Mouse (Mus musculus) layer of hippocampus, adult 2 months (tissue): ENCODE data around the gene Ildr2. TPM values are rescaled to one million over a fixed set of nuclear protein-coding genes. Genes with fewer than 3 reads are reported as not detected.
A peak's percentile ranks its signal among the peaks of the same experiment; 100 is the strongest.

Experiments
- DNase-seq, 2 experiments: peaks; one replicate each; pipeline ENCODE4 v3.0.0; 2022; ENCODE audit warnings: low spot score in 2 of 2
- H3K27ac ChIP-seq: fragments of 200-600 bp; 2 replicates; pipeline ENCODE4 v1.8.1; 2022
- H3K4me3 ChIP-seq: fragments of 200-600 bp; 2 replicates; pipeline ENCODE4 v1.8.1; 2022; ENCODE audit warnings: mild to moderate bottlenecking
- CTCF ChIP-seq: fragments of 200-600 bp; conservative IDR thresholded peaks from 2 replicates; pipeline ENCODE4 v1.8.1; 2022; ENCODE audit warnings: antibody characterized with exemption, mild to moderate bottlenecking, moderate library complexity
- total RNA-seq, 2 experiments: library from RNA; stranded (reverse); gene quantifications; 2 replicates each; pipeline ENCODE4 v1.2.3; 2021

Ildr2 gene
- total RNA-seq, 2 experiments from 2014 or later: 71.5 to 73.6 TPM

DNA sequence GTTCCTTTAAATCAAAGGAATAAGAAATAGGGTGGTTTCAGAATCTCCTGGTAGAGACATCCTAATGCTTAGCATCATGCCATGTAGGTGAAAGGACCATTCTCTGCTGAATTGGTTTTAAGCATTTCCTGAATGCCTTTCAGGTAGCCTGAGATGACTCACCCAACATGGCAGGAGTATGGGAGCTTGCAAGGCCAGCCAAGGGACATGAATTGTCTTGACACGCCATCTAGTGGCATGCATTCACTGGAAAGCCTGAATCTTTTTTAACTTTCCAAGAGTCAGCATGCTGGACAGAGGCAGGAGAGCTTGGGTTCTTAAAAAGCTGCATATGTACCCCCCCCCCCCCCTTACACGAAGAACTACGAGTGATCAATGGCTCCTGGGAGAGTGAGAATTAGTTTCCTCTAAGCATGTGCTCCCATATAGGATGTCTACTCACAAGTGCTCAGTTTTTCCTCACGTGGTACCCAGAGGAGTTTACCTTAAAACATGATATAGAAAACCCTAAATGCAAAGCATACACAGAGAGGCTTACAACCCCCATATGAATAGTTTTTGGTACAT lies 65.3 kb downstream of the Ildr2 start:
- peak; percentile 64 to 78 for DNase-seq
- TF ChIP-seq CTCF: peak; percentile 80
- Histone ChIP-seq H3K27ac (no peak overlapping the region), H3K4me3 (no peak overlapping the region)

DNA sequence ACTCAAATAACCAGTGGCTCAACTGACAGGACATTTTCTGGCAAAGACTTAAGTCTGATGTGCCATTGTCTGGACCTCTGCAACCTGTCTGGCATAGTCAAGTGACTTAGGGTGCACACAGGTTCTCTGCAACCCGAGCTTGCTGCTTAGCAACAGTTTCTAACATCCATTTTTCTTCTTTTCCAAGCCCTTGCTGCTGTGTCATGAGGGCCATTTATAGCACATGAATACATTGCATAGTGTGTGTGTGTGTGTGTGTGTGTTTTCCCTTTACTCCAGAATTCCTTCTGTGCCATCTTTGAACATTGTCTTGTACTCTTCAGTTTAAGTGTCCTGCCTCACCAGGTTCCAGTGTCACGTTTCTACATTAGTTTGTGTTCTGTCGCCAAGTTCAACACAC lies 72.5 kb downstream of the Ildr2 start:
- no peak for TF ChIP-seq CTCF
- Histone ChIP-seq H3K27ac (no peak overlapping the region), H3K4me3 (no peak overlapping the region)
- no peak for DNase-seq

DNA sequence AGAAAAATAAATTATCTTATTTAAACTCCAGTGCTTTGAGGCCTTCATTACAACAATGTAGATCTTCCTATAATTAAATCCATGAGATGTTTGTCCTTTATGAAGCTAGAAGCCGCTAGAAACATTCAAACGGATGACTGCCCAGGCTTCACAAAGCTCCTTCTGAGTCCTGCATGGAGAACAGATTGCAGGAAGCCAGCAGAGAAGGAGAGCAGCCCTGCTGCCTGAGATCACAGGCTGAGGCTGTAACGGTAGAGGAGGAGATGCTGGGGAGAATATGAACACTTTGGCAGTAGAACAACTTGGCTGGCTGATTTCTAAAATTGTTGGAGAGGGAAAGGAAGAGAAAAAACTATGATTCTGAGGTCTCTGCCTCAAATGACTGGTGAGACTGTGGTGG lies 76.8 kb downstream of the Ildr2 start:
- TF ChIP-seq CTCF: no peak
- Histone ChIP-seq H3K4me3 (no peak overlapping the region), H3K27ac (peak overlapping the region; percentile 86)
- DNase-seq: peak in 1 of 2 experiments; percentile 41

DNA sequence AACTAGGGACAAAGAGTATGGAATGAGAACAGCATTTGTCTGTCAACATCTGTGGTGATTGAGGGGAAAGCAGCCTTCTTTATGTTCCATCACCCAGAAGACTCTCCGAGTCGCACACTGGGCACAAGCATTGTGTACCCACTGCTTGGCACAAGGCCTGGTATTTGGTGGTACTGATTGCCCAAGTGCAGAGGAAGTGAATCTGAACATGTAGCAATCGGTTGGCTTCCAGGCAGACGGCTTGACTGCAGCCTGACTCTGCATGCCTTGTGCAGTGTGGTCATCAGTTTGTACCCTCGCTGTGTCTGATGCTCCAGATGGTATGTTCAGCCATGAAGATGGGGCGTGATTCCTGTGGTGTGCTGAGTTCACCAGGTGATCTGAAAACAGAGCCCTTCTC lies 85.2 kb downstream of the Ildr2 start:
- Histone ChIP-seq H3K27ac (no peak overlapping the region), H3K4me3 (no peak overlapping the region)
- TF ChIP-seq CTCF: no peak
- peak in 1 of 2 experiments; percentile 7 for DNase-seq

DNA sequence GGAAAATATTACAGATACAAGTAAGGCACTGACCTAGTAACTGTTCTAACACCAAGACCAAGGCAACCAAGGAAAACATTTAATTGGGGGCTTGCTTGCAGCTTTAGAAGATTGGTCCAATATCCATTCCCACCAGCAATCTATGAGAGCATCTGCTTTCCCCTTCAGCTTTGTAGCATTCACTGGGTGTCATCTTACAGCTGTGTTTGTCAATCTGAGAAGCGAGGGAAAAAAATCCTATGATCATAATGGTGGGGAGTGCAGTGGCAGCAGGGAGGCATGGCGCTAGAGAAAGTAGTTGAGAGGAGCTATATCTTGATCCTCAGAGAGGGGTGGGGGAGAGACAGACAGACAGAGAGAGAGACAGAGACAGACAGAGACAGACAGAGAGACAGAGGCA lies 88.1 kb downstream of the Ildr2 start:
- H3K4me3 ChIP-seq: no peak overlapping the region
- no peak for DNase-seq
- H3K27ac ChIP-seq: no peak overlapping the region
- TF ChIP-seq CTCF: no peak

DNA sequence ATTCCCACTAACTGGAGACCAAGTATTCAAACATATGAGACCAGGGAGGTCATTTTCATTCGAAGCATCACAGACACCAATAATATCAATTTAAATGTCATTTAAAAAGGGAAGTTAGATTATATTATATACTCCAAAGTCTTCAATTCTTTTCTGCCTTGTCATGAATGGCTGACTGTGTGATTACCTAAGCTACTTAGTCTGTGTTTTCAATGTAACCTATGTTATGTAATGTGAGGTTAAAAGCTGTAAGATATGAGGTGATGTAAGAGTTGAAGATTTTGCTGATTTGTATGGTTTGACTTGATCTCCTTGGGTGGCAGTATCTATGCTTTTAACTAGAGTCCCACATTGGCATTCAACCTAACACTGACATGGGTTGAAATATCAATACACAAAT lies 88.6 kb downstream of the Ildr2 start:
- no peak overlapping the region for H3K27ac ChIP-seq
- no peak overlapping the region for H3K4me3 ChIP-seq
- DNase-seq: no peak
- no peak for TF ChIP-seq CTCF

DNA sequence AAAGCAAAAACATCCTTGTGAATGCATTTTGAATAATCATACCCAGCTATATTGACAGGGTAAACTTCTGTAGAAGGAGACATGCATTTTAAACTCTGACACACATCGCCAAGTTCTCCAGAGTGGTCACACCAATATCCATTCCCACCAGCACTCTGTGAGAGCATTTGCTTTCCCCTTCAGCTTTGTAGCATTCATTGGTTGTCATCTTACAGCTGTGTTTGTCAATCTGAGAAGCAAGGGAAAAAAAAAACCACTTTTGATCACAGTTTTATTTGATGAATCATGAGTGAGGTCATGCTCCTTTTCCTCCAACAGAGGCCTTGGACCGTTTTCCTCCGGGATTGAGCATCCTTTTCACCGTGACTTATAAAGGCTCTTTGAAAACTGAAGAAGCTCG lies 89.6 kb downstream of the Ildr2 start:
- no peak overlapping the region for H3K4me3 ChIP-seq
- TF ChIP-seq CTCF: no peak
- no peak overlapping the region for H3K27ac ChIP-seq
- no peak for DNase-seq

DNA sequence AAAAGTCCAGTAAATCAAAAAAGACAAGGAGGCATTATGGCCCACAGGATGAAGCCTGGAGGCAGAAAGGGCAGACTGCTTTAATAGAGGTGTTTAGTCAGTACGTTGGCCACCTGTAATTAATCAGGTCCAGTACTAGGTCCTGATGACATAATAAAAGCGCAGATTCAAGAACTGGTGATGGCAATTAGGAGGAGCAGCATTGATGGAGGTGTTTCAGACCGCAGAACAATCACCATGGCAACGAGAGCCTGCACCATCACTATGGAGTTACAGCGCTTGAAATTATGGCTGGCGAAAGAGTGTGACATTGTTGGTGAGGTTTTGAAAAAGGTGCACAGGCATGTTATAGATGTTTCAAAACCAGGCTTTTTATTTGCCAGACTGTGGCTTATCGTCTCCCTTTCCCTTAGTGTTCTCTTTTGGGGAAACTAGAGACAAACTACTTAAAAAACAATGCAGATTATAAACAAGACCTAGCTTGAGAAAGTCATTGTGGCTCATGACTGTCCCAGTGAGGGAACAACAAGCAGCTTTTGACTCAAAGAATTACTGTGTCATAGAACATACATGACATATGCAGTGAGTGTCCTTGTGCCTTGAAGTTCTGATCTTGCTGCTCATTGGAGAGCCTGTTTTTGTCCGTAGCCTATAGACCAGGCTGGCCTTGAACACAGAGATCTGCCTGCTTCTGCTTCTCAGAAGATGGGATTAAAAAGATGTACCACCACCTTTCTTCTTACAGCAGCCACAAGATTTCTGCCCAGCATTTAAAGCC lies 90.5 kb downstream of the Ildr2 start:
- no peak for TF ChIP-seq CTCF
- peak overlapping the region; percentile 28; the same call in 1 of the 2 replicates for H3K27ac ChIP-seq
- peak; percentile 37 to 41 for DNase-seq
- H3K4me3 ChIP-seq: no peak overlapping the region

DNA sequence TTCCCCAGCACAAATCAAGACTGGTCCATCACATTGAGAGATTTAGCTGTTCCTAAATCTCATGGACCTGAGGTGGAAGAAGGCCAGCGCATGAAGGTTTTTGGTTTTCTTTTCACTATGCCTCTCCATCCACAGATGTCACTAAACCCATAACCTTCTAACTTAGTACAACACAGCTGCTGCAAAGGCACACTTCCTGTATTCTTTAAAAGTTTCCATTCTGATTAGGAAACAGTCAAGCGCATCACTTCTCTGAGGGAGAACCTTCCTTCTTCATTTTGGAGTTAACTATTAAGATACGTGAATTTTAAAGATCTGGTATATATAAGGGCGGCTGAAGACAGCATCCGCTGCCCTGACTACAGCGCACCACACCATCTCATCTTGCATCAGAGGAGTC lies 91.7 kb downstream of the Ildr2 start:
- DNase-seq: no peak
- Histone ChIP-seq H3K27ac (no peak overlapping the region), H3K4me3 (no peak overlapping the region)
- no peak for TF ChIP-seq CTCF

DNA sequence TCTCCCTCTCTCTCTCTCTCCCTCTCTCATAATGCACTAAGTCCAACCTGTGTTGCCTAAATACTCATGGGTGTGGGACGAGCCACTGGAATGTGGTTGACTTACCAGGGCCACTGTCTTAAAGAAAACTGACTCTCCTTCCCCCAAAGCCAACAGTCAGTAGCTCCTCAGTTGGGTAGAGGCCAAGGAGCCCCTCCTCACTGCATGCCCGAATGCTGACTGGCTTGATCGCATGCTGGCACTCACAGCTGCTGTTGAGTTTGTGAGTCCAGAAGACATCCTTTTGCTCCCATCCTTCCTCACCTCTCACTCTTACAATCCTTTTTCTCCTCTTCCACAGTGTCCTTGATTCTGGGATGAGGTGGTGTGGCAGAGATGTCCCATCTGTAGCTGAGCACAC lies 93.0 kb downstream of the Ildr2 start:
- Histone ChIP-seq H3K27ac (no peak overlapping the region), H3K4me3 (no peak overlapping the region)
- DNase-seq: no peak
- no peak for TF ChIP-seq CTCF

DNA sequence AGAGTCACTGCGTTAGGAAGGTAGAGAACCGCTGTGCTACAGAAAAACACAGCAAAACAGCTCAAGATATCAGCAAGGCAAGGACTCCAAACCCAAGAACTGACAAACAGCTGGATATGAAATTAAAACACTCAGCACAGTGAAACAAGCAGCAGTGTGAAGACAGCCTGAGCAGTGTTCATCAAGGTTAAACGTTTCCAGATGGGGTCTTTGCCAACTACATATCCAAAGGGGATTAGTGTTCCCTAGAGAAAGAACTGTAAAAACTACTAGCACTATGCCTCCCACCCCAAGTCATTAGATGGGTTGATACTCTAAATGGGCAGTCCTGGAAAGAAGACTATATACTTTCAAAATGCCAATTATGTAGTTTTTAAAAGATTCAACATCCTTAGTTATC lies 95.4 kb downstream of the Ildr2 start:
- no peak for DNase-seq
- Histone ChIP-seq H3K4me3 (no peak overlapping the region), H3K27ac (no peak overlapping the region)
- no peak for TF ChIP-seq CTCF

DNA sequence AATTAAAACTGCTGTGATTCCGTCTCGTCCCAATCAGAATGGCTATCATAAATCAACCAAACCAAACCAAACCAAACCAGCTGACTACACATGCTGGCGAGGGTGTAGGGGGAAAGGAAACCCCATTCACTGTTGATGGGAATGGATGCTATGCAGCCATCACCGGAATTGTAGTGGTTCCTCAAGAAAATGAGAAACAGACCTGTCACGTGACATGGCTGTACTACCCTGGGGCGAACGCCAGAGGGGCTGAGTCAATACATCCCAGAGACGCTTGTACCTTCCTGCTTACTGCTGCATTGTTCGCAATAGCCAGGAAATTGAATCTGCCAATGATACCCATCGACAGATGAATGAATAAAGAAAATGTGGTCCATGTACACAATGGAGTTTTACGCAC lies 95.8 kb downstream of the Ildr2 start:
- no peak overlapping the region for H3K4me3 ChIP-seq
- no peak overlapping the region for H3K27ac ChIP-seq
- no peak; the same call in 1 of the 2 replicates for TF ChIP-seq CTCF
- DNase-seq: no peak

DNA sequence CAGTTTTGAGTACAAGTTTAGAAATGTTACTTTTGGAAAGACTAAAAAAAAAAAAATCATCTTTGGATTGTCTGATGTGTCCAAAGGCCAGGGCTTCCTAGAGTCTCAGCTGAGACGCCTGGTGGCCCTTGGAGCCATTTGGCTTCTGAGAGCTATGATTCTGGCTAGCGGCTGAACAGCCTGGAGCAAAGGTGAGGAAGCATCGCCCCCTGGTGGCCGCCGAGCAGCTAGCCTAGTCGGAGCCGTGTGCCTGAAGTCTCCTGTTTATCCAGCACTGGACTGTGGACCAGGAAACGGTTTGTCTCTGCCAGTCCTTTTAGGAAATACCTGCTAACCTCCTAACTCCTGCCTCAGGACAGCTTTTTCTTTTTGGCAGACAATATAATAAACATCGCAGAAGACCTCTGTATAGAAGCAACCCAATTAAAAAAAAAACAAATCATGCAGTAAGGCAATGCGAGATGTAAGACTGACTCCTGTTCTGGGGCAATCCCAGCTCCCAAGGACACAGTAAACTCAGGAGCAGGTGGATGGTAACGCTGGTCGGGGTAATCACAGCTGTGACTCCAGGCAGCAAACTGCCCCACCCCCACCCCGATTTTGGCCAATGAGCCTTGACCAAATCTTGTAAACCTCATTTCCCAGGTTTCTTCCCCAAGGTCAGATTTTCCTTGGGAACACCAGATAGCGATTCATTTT lies 106.4 kb downstream of the Ildr2 start:
- TF ChIP-seq CTCF: peak; percentile 95
- no peak overlapping the region for H3K4me3 ChIP-seq

DNA sequence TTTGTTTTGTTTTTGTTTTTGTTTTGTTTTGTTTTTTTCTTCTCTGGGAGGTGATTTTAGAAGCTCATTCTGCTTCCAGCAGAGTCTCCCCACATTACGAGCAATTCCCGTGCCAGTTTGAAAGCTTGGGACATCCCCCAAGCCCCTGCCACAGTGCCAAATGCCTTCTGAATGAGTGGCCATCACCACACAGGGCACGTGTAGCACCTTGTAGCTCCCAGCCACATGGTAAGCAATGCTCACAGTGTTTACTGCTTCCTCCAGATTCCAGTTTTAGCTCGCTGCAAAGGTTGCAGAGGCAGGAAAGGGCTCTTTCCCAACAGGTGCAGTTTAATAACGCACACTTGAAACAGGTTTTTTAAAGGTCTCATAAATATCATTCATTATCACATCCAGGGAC lies 107.0 kb downstream of the Ildr2 start:
- Histone ChIP-seq H3K27ac (no peak overlapping the region), H3K4me3 (no peak overlapping the region)
- DNase-seq: no peak
- no peak for TF ChIP-seq CTCF

More for the DNA sequence above, 106.4 kb downstream of the Ildr2 start:
- peak; percentile 89 to 94 for DNase-seq
- no peak overlapping the region for H3K27ac ChIP-seq
